Mouse (Mus musculus) myocyte (in vitro differentiated cells): ENCODE data around the gene Tnfrsf13b.

ENCODE experiments used
- CEBPB ChIP-seq: IDR thresholded peaks from 2 replicates; pipeline ENCODE4 v1.6.1; 2011; ENCODE audit warnings: mild to moderate bottlenecking, moderate library complexity; ENCODE audit not compliant: poor library complexity, insufficient read depth, severe bottlenecking
- MYOD1 ChIP-seq, 3 experiments: IDR thresholded peaks; one replicate each; pipeline ENCODE4 v1.6.1; 2011; ENCODE audit warnings: control low read depth in 2 of 3, low read depth in 2 of 3, mild to moderate bottlenecking in 2 of 3, moderate library complexity in 1 of 3; ENCODE audit not compliant: insufficient read length in 2 of 3, control insufficient read depth in 1 of 3
- TCF12 ChIP-seq: IDR thresholded peaks from one replicate; pipeline ENCODE4 v1.6.1; 2011; ENCODE audit warnings: mild to moderate bottlenecking, control low read depth; ENCODE audit not compliant: poor library complexity, insufficient read depth, severe bottlenecking

GRCm38 (mm10) chr11:61142262-61142661 lies 15.7 kb downstream of the Tnfrsf13b start:
- TF ChIP-seq MYOD1 (IDR thresholded peaks at IDR 0.05; ENCODE audit: control insufficient read depth in 1 of 3, insufficient read length in 2 of 3, low read depth in 2 of 3) (no peak), CEBPB (no peak), TCF12 (no peak)
